7 mouse cellular contexts compared by ENCODE assay signal in genomic region chr5:138756311-138757085, GRCm38 (mm10). TPM values are rescaled to one million over a fixed set of nuclear protein-coding genes. Genes with fewer than 3 reads are reported as not detected.
DNase-seq lines count a peak whose midpoint lies in the region; ATAC-seq and TF ChIP-seq lines count a peak whose summit lies in the region.

No protein-coding gene starts in this region.

- no peaks in the 10 kb centered on the region for H3K36me3 ChIP-seq in embryonic facial prominence, embryonic 12.5 days
- H3K36me3 ChIP-seq in kidney, adult 2 months (ENCODE audit: control insufficient read depth, insufficient read depth, low read length): no peaks in the 10 kb centered on the region
- H3K36me3 ChIP-seq in limb, embryonic 12.5 days: no peaks in the 10 kb centered on the region
- peaks cover 24% of the 10 kb centered on the region for H3K36me3 ChIP-seq in midbrain, postnatal 0 days (ENCODE audit: insufficient read depth, low read length)

- H3K4me1 ChIP-seq in embryonic facial prominence, embryonic 12.5 days: peaks cover 22% of the 10 kb centered on the region
- peaks cover 22% of the 10 kb centered on the region for H3K4me1 ChIP-seq in kidney, adult 2 months (ENCODE audit: control insufficient read depth, insufficient read depth, low read length)
- peaks cover 34% of the 10 kb centered on the region for H3K4me1 ChIP-seq in limb, embryonic 12.5 days (replicated peaks)
- peaks cover 32% of the 10 kb centered on the region; the same call in 1 of the 2 replicates for H3K4me1 ChIP-seq in midbrain, postnatal 0 days (ENCODE audit: insufficient read depth, low read length)

- 31% methylated on average over 15 of the region's 15 CpGs for WGBS in embryonic facial prominence, embryonic 12.5 days
- WGBS in kidney, adult 2 months: 20% methylated on average over 15 of the region's 15 CpGs
- 31% methylated on average over 15 of the region's 15 CpGs for WGBS in limb, embryonic 12.5 days
- 9% methylated on average over 15 of the region's 15 CpGs for WGBS in midbrain, postnatal 0 days

- H3K9ac ChIP-seq in embryonic facial prominence, embryonic 12.5 days: 0 out of 2 replicates have a peak overlapping the region, but pooled peaks have one; percentile 76
- H3K9ac ChIP-seq in limb, embryonic 12.5 days (replicated peaks): 0 out of 2 replicates have a peak overlapping the region, but pooled peaks have one; percentile 4
- peak overlapping the region; percentile 96 for H3K9ac ChIP-seq in midbrain, postnatal 0 days (replicated peaks; ENCODE audit: low read length, poor library complexity, severe bottlenecking)

- H3K4me2 ChIP-seq in embryonic facial prominence, embryonic 12.5 days (replicated peaks): peak overlapping the region; percentile 97
- H3K4me2 ChIP-seq in limb, embryonic 12.5 days: peak overlapping the region; percentile 98
- H3K4me2 ChIP-seq in midbrain, postnatal 0 days (ENCODE audit: low read depth, low read length, poor library complexity, severe bottlenecking): peak overlapping the region; percentile 90

- no peak for ATAC-seq in embryonic facial prominence, embryonic 12.5 days (ENCODE audit: insufficient number of reproducible peaks, insufficient read depth, low FRiP score, low TSS enrichment)
- no peak for ATAC-seq in limb, embryonic 12.5 days (ENCODE audit: insufficient number of reproducible peaks, insufficient read depth, low FRiP score, low TSS enrichment, low read depth)
- ATAC-seq in midbrain, postnatal 0 days (ENCODE audit: low FRiP score): no peak

- DNase-seq in brain, embryonic 14.5 days (ENCODE audit: low read depth): peak; percentile 77
- peak; percentile 58 for DNase-seq in heart, adult 8-10 months (ENCODE audit: low spot score)
- DNase-seq in kidney, adult 2 months: peak; percentile 94
- DNase-seq in midbrain, postnatal 0 days (ENCODE audit: low spot score): peak; percentile 79
- peak; percentile 76 for DNase-seq in yolk sac, embryonic 10.5 days (ENCODE audit: low spot score)

- TF ChIP-seq CTCF in brain, embryonic 14.5 days (IDR thresholded peaks at IDR 0.05; ENCODE audit: borderline replicate concordance, extremely low read depth, insufficient read depth, insufficient read length): no peak
- TF ChIP-seq CTCF in kidney, adult 2 months (conservative IDR thresholded peaks at IDR 0.05; ENCODE audit: insufficient read depth, insufficient read length, low read depth, low read length): no peak
- no peak for TF ChIP-seq CTCF in midbrain, postnatal 0 days (IDR thresholded peaks at IDR 0.05)

- TF ChIP-seq POLR2A in brain, embryonic 14.5 days (IDR thresholded peaks at IDR 0.05; ENCODE audit: borderline replicate concordance, extremely low read depth, insufficient read depth, insufficient read length, poor library complexity, severe bottlenecking): 0 out of 2 replicates have a peak, but pooled peaks have one; percentile 13
- peak; percentile 6 for TF ChIP-seq POLR2A in kidney, adult 2 months (IDR thresholded peaks at IDR 0.05; ENCODE audit: low read depth, low read length)

- H3K27ac ChIP-seq in embryonic facial prominence, embryonic 12.5 days: peak overlapping the region; percentile 5; the same call in 1 of the 2 replicates
- peak overlapping the region; percentile 76 for H3K27ac ChIP-seq in kidney, adult 2 months (ENCODE audit: insufficient read depth, low read depth, low read length)
- no peak overlapping the region for H3K27ac ChIP-seq in limb, embryonic 12.5 days
- peak overlapping the region; percentile 97 for H3K27ac ChIP-seq in midbrain, postnatal 0 days (ENCODE audit: low read depth, low read length)

- peaks cover 66% of the 10 kb centered on the region for H3K27me3 ChIP-seq in embryonic facial prominence, embryonic 12.5 days
- no peaks in the 10 kb centered on the region for H3K27me3 ChIP-seq in kidney, adult 2 months (replicated peaks; ENCODE audit: control insufficient read depth, insufficient read depth, low read length)
- peaks cover 82% of the 10 kb centered on the region for H3K27me3 ChIP-seq in limb, embryonic 12.5 days
- no peaks in the 10 kb centered on the region for H3K27me3 ChIP-seq in midbrain, postnatal 0 days (ENCODE audit: insufficient read depth, low read length)

- no peaks in the 10 kb centered on the region for H3K9me3 ChIP-seq in embryonic facial prominence, embryonic 12.5 days
- no peaks in the 10 kb centered on the region for H3K9me3 ChIP-seq in limb, embryonic 12.5 days
- H3K9me3 ChIP-seq in midbrain, postnatal 0 days (ENCODE audit: low read length): no peaks in the 10 kb centered on the region

- peak overlapping the region; percentile 70 for H3K4me3 ChIP-seq in embryonic facial prominence, embryonic 12.5 days
- H3K4me3 ChIP-seq in kidney, adult 2 months (ENCODE audit: insufficient read depth, low read depth, low read length): peak overlapping the region; percentile 71
- H3K4me3 ChIP-seq in limb, embryonic 12.5 days (replicated peaks): peak overlapping the region; percentile 64
- peak overlapping the region; percentile 83 for H3K4me3 ChIP-seq in midbrain, postnatal 0 days (ENCODE audit: low read depth, low read length)

RNA-seq across cellular contexts. Expression of gene Fam20c, which starts 2.2 kb away (rescaled TPM):
- polyA plus RNA-seq in brain, embryonic 14.5 days (2012; rRNA removed): 62.6 and 81.2 TPM in 2 replicates
- 7.0 and 7.1 TPM in 2 replicates for polyA plus RNA-seq in embryonic facial prominence, embryonic 12.5 days (2016; fragmentation: Nextera tagmentation; extraction: Ambion mirVana)
- 10 to 100 TPM; 11.6 to 16.9 (median 14.3) TPM for total RNA-seq in heart, adult 8-10 months (2022)
- polyA plus RNA-seq in kidney, adult 2 months (2012; rRNA removed): 49.5 and 65.6 TPM in 2 replicates
- 3.6 and 3.8 TPM in 2 replicates for polyA plus RNA-seq in limb, embryonic 12.5 days (2016; fragmentation: Nextera tagmentation; extraction: Ambion mirVana)
- total RNA-seq in midbrain, postnatal 0 days (2014; rRNA removed): 85.7 and 106 TPM in 2 replicates
- 51.6 and 52.7 TPM in 2 replicates for polyA plus RNA-seq in midbrain, postnatal 0 days (2015; fragmentation: Nextera tagmentation; extraction: Ambion mirVana)

Comparison
In these comparisons a context has a peak if more than half of its experiments do, and no peak if none do; other contexts are left out.
1. H3K9ac ChIP-seq: peak in every context shown above with its lines; median percentile 96 in midbrain, postnatal 0 days; 76 in embryonic facial prominence, embryonic 12.5 days; 4 in limb, embryonic 12.5 days.